Mouse (Mus musculus): ENCODE measurements around the gene Gstm1. TPM values are rescaled to one million over a fixed set of nuclear protein-coding genes. Genes with fewer than 3 reads are reported as not detected.
A peak's percentile ranks its signal among the peaks of the same experiment; 100 is the strongest.
"Not testable (repeated sequence)": the region's sequence is repeated elsewhere in the genome, so short reads cannot be mapped to it uniquely, and the experiment has no call there.

The Gstm1 gene
- polyA plus RNA-seq, 1 experiment from 2014 or later: 92.7 TPM

DNA sequence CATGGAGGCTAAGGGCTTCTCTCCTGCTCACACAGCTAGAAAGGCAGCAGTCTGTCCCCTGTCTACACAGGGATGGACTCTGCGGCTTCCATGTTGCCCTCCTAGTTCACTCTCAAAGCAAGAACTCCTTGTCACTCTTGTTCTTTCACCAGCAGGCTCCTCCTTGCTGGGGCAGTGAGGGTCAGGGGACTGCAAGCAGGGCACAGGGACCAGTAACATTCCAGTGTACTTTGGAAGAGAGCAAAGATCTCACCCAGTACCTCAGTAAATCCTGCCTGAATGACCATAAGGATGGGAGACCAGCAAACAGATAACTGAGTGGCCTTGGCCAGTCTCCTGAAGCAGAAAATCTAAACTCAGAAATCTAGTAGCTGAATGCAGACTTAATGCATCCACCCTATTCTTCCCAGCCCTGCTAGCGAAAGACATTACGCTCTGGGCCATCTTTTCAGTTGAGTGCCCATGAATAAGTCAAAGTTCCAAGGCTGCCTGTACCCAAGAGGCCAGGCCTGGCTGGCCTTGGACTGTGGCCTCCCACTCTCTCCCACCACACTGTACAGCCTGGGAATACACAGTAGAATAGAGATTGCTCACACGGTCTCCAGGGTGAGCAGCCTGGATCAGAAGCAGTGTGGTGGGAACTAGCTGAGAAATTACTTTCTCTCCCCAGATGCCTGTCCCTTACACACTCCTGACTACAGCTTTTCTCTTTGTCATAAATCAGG lies 11.0 kb upstream of the Gstm1 start:
- 0 out of 2 replicates have a peak, but pooled peaks cover 9% of the 10 kb centered on the region for H3K4me1 ChIP-seq (replicated peaks; ENCODE audit: control insufficient read depth, insufficient read depth, low read length)
- no peak for ATAC-seq
- TF ChIP-seq CTCF (IDR thresholded peaks at IDR 0.05; ENCODE audit: low read depth): no peak
- H3K36me3 ChIP-seq (ENCODE audit: control insufficient read depth, insufficient read depth): no peaks in the 10 kb centered on the region
- no peaks in the 10 kb centered on the region for H3K9me3 ChIP-seq (ENCODE audit: control insufficient read depth)
- no peak overlapping the region for H3K4me2 ChIP-seq (replicated peaks; ENCODE audit: low read depth)
- H3K4me3 ChIP-seq (ENCODE audit: low read depth, low read length): no peak overlapping the region
- H3K27me3 ChIP-seq (replicated peaks; ENCODE audit: control insufficient read depth, insufficient read depth, low read length): no peaks in the 10 kb centered on the region
- no peak overlapping the region for H3K27ac ChIP-seq (ENCODE audit: low read depth, low read length)
- 71% methylated on average over 4 of the region's 4 CpGs for WGBS
- no peak overlapping the region for H3K9ac ChIP-seq (ENCODE audit: low read depth, low read length)

DNA sequence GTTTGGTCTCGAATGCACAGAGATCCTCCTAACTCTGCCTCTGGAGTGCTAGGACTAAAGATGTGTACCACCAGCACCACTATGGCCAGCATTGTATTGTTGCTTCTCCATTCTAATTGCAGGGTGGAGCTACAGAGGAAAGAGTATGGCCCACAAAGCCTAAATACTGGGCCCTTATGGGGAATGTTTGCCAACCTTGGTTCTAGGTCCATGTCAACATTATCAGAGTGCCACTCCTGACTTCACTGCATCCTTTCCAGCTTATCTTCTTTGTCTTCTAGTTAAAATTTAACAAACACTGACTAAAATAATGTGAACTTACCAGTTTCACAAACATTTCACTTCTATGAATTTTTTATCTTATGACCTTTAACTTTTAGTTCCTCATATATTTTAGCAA lies 8.8 kb upstream of the Gstm1 start:
- Histone ChIP-seq H3K27me3 (replicated peaks; ENCODE audit: control insufficient read depth, insufficient read depth, low read length) (no peaks in the 10 kb centered on the region), H3K4me3 (ENCODE audit: low read depth, low read length) (no peak overlapping the region), H3K27ac (ENCODE audit: low read depth, low read length) (peak overlapping the region; percentile 23; the same call in 1 of the 2 replicates), H3K9ac (ENCODE audit: low read depth, low read length) (no peak overlapping the region), H3K9me3 (ENCODE audit: control insufficient read depth) (no peaks in the 10 kb centered on the region), H3K4me1 (replicated peaks; ENCODE audit: control insufficient read depth, insufficient read depth, low read length) (0 out of 2 replicates have a peak, but pooled peaks cover 9% of the 10 kb centered on the region), H3K4me2 (replicated peaks; ENCODE audit: low read depth) (0 out of 2 replicates have a peak overlapping the region, but pooled peaks have one; percentile 6), H3K36me3 (ENCODE audit: control insufficient read depth, insufficient read depth) (no peaks in the 10 kb centered on the region)
- TF ChIP-seq CTCF (IDR thresholded peaks at IDR 0.05; ENCODE audit: low read depth): no peak
- 75% methylated on average over 1 of the region's 1 CpGs for WGBS
- ATAC-seq: peak; percentile 17; the same call in 1 of the 2 replicates

- no peak for TF ChIP-seq CTCF (IDR thresholded peaks at IDR 0.05; ENCODE audit: low read depth)
- H3K4me1 ChIP-seq (replicated peaks; ENCODE audit: control insufficient read depth, insufficient read depth, low read length): 0 out of 2 replicates have a peak, but pooled peaks cover 9% of the 10 kb centered on the region
- no peaks in the 10 kb centered on the region for H3K36me3 ChIP-seq (ENCODE audit: control insufficient read depth, insufficient read depth)
- no peak overlapping the region for H3K4me3 ChIP-seq (ENCODE audit: low read depth, low read length)
- WGBS: 36% methylated on average over 5 of the region's 5 CpGs
- H3K9ac ChIP-seq (ENCODE audit: low read depth, low read length): no peak overlapping the region
- ATAC-seq: peak; percentile 84
- no peaks in the 10 kb centered on the region for H3K9me3 ChIP-seq (ENCODE audit: control insufficient read depth)
- H3K4me2 ChIP-seq (replicated peaks; ENCODE audit: low read depth): no peak overlapping the region
- peak overlapping the region; percentile 69; the same call in 1 of the 2 replicates for H3K27ac ChIP-seq (ENCODE audit: low read depth, low read length)
- no peaks in the 10 kb centered on the region for H3K27me3 ChIP-seq (replicated peaks; ENCODE audit: control insufficient read depth, insufficient read depth, low read length)
Measured at GRCm38 (mm10) chr3:108026049-108026448, 8.3 kb upstream of the Gstm1 start.

DNA sequence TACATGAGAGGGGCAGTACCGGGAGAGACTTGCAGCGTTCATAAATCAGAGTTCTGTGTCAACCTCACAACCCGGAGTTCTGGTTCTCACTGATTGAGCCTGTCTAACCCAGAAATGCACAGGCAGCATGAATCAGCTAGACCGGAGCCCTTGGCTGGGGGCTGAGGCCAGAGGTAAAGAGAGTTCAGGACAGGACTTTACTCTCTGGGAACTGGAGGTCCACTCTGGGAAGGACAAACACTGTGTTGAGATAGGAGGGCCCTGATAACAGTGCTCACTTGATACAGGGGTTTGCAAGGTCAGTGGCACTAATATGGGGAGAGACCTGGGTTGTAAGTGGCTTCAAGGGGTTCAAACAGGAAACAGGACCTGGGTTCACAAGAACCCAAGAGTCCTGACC lies 7.5 kb upstream of the Gstm1 start:
- H3K27ac ChIP-seq (ENCODE audit: low read depth, low read length): peak overlapping the region; percentile 69
- no peak for TF ChIP-seq CTCF (IDR thresholded peaks at IDR 0.05; ENCODE audit: low read depth)
- no peaks in the 10 kb centered on the region for H3K36me3 ChIP-seq (ENCODE audit: control insufficient read depth, insufficient read depth)
- WGBS: 24% methylated on average over 4 of the region's 4 CpGs
- H3K27me3 ChIP-seq (replicated peaks; ENCODE audit: control insufficient read depth, insufficient read depth, low read length): no peaks in the 10 kb centered on the region
- no peak overlapping the region for H3K4me2 ChIP-seq (replicated peaks; ENCODE audit: low read depth)
- H3K9me3 ChIP-seq (ENCODE audit: control insufficient read depth): no peaks in the 10 kb centered on the region
- no peak overlapping the region for H3K9ac ChIP-seq (ENCODE audit: low read depth, low read length)
- H3K4me3 ChIP-seq (ENCODE audit: low read depth, low read length): no peak overlapping the region
- 0 out of 2 replicates have a peak, but pooled peaks cover 9% of the 10 kb centered on the region for H3K4me1 ChIP-seq (replicated peaks; ENCODE audit: control insufficient read depth, insufficient read depth, low read length)
- ATAC-seq: peak; percentile 55

DNA sequence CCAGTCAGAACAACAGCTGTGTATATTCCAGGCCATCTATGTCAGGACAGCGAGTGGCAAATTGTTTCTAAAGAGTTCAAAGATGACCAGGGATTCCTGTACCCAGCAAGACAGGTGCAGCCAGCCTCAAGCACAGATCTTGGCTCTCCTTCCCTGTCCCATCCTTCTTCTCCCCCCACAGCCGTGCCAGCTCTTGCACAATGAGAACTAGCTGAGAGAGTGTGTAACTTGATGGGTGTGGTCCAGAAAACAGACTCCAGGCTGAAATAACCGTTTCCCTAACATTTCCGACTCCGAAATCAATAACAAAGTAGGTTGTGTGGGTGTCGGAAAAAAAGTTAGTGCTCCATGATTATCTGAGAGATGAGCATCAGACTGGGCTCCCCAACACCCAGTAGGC lies 4.9 kb upstream of the Gstm1 start:
- 41% methylated on average over 6 of the region's 6 CpGs for WGBS
- H3K4me2 ChIP-seq (replicated peaks; ENCODE audit: low read depth): no peak overlapping the region
- no peak overlapping the region for H3K4me3 ChIP-seq (ENCODE audit: low read depth, low read length)
- H3K27ac ChIP-seq (ENCODE audit: low read depth, low read length): no peak overlapping the region
- H3K9ac ChIP-seq (ENCODE audit: low read depth, low read length): no peak overlapping the region
- H3K27me3 ChIP-seq (replicated peaks; ENCODE audit: control insufficient read depth, insufficient read depth, low read length): no peaks in the 10 kb centered on the region
- no peaks in the 10 kb centered on the region for H3K36me3 ChIP-seq (ENCODE audit: control insufficient read depth, insufficient read depth)
- TF ChIP-seq CTCF (IDR thresholded peaks at IDR 0.05; ENCODE audit: low read depth): no peak
- H3K4me1 ChIP-seq (replicated peaks; ENCODE audit: control insufficient read depth, insufficient read depth, low read length): 0 out of 2 replicates have a peak, but pooled peaks cover 12% of the 10 kb centered on the region
- ATAC-seq: no peak
- H3K9me3 ChIP-seq (ENCODE audit: control insufficient read depth): no peaks in the 10 kb centered on the region

DNA sequence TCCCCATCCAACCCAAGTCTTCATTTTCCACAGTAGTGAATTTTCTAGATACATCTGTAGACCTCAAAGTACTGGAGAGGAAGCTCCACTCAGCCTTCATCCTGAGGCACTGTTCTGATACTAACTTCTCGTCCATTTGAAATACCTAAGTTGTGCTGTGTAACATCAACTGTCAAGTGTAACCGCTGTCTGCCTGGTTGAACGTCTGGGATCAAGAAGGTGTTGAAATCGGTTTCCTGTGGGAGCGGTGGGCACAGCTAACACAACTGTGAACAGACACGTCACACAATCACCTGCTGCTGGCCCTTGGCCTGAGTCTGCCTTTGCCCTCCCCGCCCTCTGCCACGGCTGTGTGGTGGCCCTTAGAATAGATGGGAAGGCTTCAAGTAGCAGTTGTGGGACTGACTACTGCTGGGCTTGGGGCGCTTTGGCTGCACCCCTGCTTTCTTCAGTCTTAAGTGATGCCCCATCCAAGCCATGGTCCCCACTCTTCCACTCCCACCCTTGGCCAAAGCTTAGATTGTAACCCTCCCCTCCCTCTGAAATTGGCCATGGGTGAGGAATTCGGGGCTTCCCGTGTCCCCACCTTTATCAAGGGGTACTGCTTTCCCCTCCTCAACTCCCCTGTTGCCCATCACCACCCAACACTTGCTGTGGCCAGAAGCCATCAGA lies 2.7 kb upstream of the Gstm1 start:
- WGBS: 82% methylated on average over 11 of the region's 11 CpGs
- H3K27me3 ChIP-seq (replicated peaks; ENCODE audit: control insufficient read depth, insufficient read depth, low read length); H3K4me2 ChIP-seq (replicated peaks; ENCODE audit: low read depth): not testable (repeated sequence)

GRCm38 (mm10) chr3:108019226-108019625 lies 1.5 kb upstream of the Gstm1 start:
- not testable (repeated sequence) for H3K9ac ChIP-seq (ENCODE audit: low read depth, low read length); H3K27ac ChIP-seq (ENCODE audit: low read depth, low read length); ATAC-seq; H3K4me1 ChIP-seq (replicated peaks; ENCODE audit: control insufficient read depth, insufficient read depth, low read length); H3K36me3 ChIP-seq (ENCODE audit: control insufficient read depth, insufficient read depth); H3K4me3 ChIP-seq (ENCODE audit: low read depth, low read length); H3K9me3 ChIP-seq (ENCODE audit: control insufficient read depth); H3K27me3 ChIP-seq (replicated peaks; ENCODE audit: control insufficient read depth, insufficient read depth, low read length); H3K4me2 ChIP-seq (replicated peaks; ENCODE audit: low read depth)
- WGBS: 81% methylated on average over 3 of the region's 3 CpGs

More for the DNA sequence above, 2.7 kb upstream of the Gstm1 start:
- not testable (repeated sequence) for H3K27ac ChIP-seq (ENCODE audit: low read depth, low read length); ATAC-seq; H3K9me3 ChIP-seq (ENCODE audit: control insufficient read depth); H3K4me3 ChIP-seq (ENCODE audit: low read depth, low read length); H3K9ac ChIP-seq (ENCODE audit: low read depth, low read length); H3K36me3 ChIP-seq (ENCODE audit: control insufficient read depth, insufficient read depth)
- 0 out of 2 replicates have a peak, but pooled peaks cover 12% of the 10 kb centered on the region for H3K4me1 ChIP-seq (replicated peaks; ENCODE audit: control insufficient read depth, insufficient read depth, low read length)

All from intestine, postnatal 0 days (tissue).